Mouse (Mus musculus): Measurements from ENCODE around the gene Susd1.

GRCm38 (mm10) chr4:59407766-59408165 lies 30.7 kb downstream of the Susd1 start:
- TF ChIP-seq CTCF (IDR thresholded peaks at IDR 0.05; ENCODE audit: insufficient read depth, low read depth, low read length) (no peak), POLR2A (IDR thresholded peaks at IDR 0.05; ENCODE audit: insufficient read depth, low read depth, low read length) (no peak)
